15 mouse cellular contexts compared by ENCODE assay signal in genomic region chr5:139738592-139739315, GRCm38 (mm10). TPM values are rescaled to one million over a fixed set of nuclear protein-coding genes. Genes with fewer than 3 reads are reported as not detected.
DNase-seq lines count a peak whose midpoint lies in the region; ATAC-seq and TF ChIP-seq lines count a peak whose summit lies in the region.
"Had no signal": no experiment of that assay in that cellular context is flagged by ENCODE, and none has a peak within 500 bp of the region (broad histone marks: within the 10 kb centered on the region; RNA-seq: fewer than 3 reads in every experiment).

No protein-coding gene starts in this region.

- DNase-seq in spleen, adult 12 weeks (ENCODE audit: low spot score), result peak; percentile 81
- no peak for DNase-seq in spleen, adult 18-20 months
- peak; percentile 83 for DNase-seq in liver, postnatal 0 days
- DNase-seq in stomach, postnatal 0 days (ENCODE audit: low spot score), result peak; percentile 80
- DNase-seq in retina, postnatal 1 day, result no peak
- DNase-seq: lung, postnatal 10 days; thymus, postnatal 25 days had no signal

- no peaks in the 10 kb centered on the region for H3K9me3 ChIP-seq in intestine, embryonic 15.5 days
- H3K9me3 ChIP-seq in liver, postnatal 0 days (ENCODE audit: low read length), result no peaks in the 10 kb centered on the region
- no peaks in the 10 kb centered on the region for H3K9me3 ChIP-seq in stomach, postnatal 0 days (ENCODE audit: control insufficient read depth, low read length)
- H3K9me3 ChIP-seq in hindbrain, embryonic 12.5 days (replicated peaks), result no peaks in the 10 kb centered on the region
- H3K9me3 ChIP-seq: limb, embryonic 12.5 days; midbrain, embryonic 15.5 days; neural tube, embryonic 12.5 days had no signal

- H3K9ac ChIP-seq in intestine, embryonic 15.5 days, result no peak overlapping the region
- H3K9ac ChIP-seq in liver, postnatal 0 days (replicated peaks), result peak overlapping the region; percentile 61; the same call in 1 of the 2 replicates
- H3K9ac ChIP-seq in stomach, postnatal 0 days (ENCODE audit: low read length), result no peak overlapping the region
- H3K9ac ChIP-seq in hindbrain, embryonic 12.5 days, result no peak overlapping the region
- H3K9ac ChIP-seq: hindbrain, embryonic 14.5 days; limb, embryonic 12.5 days; midbrain, embryonic 15.5 days; neural tube, embryonic 12.5 days had no signal

- TF ChIP-seq EP300 in liver, postnatal 0 days (IDR thresholded peaks at IDR 0.05; ENCODE audit: low read depth), result peak; percentile 98
- no peak for TF ChIP-seq EP300 in stomach, postnatal 0 days (optimal IDR thresholded peaks at IDR 0.05)

- WGBS in intestine, embryonic 15.5 days, result 70% methylated on average over 7 of the region's 7 CpGs
- 48% methylated on average over 7 of the region's 7 CpGs for WGBS in liver, postnatal 0 days (ENCODE audit: insufficient replicate concordance)
- WGBS in stomach, postnatal 0 days, result 60% methylated on average over 7 of the region's 7 CpGs
- WGBS in hindbrain, embryonic 12.5 days, result 74% methylated on average over 7 of the region's 7 CpGs

- no peak overlapping the region for H3K4me3 ChIP-seq in intestine, embryonic 15.5 days (replicated peaks)
- no peak overlapping the region for H3K4me3 ChIP-seq in liver, postnatal 0 days (ENCODE audit: low read depth, low read length)
- H3K4me3 ChIP-seq in stomach, postnatal 0 days (ENCODE audit: low read depth, low read length), result no peak overlapping the region
- no peak overlapping the region for H3K4me3 ChIP-seq in hindbrain, embryonic 12.5 days
- H3K4me3 ChIP-seq: limb, embryonic 12.5 days; midbrain, embryonic 15.5 days; neural tube, embryonic 12.5 days had no signal

- TF ChIP-seq CTCF in liver, postnatal 0 days (IDR thresholded peaks at IDR 0.05; ENCODE audit: low read depth), result 0 out of 2 replicates have a peak, but pooled peaks have one; percentile 11
- TF ChIP-seq CTCF in stomach, postnatal 0 days (IDR thresholded peaks at IDR 0.05; ENCODE audit: low read depth), result 0 out of 2 replicates have a peak, but pooled peaks have one; percentile 26

- H3K36me3 ChIP-seq in intestine, embryonic 15.5 days, result no peaks in the 10 kb centered on the region
- H3K36me3 ChIP-seq in liver, postnatal 0 days (replicated peaks; ENCODE audit: insufficient read depth, low read length), result no peaks in the 10 kb centered on the region
- H3K36me3 ChIP-seq in stomach, postnatal 0 days (ENCODE audit: control insufficient read depth, insufficient read depth, low read length), result no peaks in the 10 kb centered on the region
- H3K36me3 ChIP-seq in hindbrain, embryonic 12.5 days, result no peaks in the 10 kb centered on the region
- H3K36me3 ChIP-seq: limb, embryonic 12.5 days; midbrain, embryonic 15.5 days; neural tube, embryonic 12.5 days had no signal

- peaks cover 34% of the 10 kb centered on the region for H3K4me1 ChIP-seq in intestine, embryonic 15.5 days (replicated peaks)
- H3K4me1 ChIP-seq in liver, postnatal 0 days (ENCODE audit: insufficient read depth), result peaks cover 41% of the 10 kb centered on the region
- peaks cover 7% of the 10 kb centered on the region; the same call in 1 of the 2 replicates for H3K4me1 ChIP-seq in stomach, postnatal 0 days (replicated peaks; ENCODE audit: control insufficient read depth, insufficient read depth)
- peaks cover 16% of the 10 kb centered on the region for H3K4me1 ChIP-seq in hindbrain, embryonic 12.5 days

- peak overlapping the region; percentile 42; the same call in 1 of the 2 replicates for H3K4me2 ChIP-seq in intestine, embryonic 15.5 days (replicated peaks)
- peak overlapping the region; percentile 62 for H3K4me2 ChIP-seq in liver, postnatal 0 days (ENCODE audit: low read depth, low read length)
- no peak overlapping the region for H3K4me2 ChIP-seq in stomach, postnatal 0 days (replicated peaks; ENCODE audit: low read depth)
- H3K4me2 ChIP-seq in hindbrain, embryonic 12.5 days (replicated peaks), result no peak overlapping the region
- H3K4me2 ChIP-seq: hindbrain, embryonic 14.5 days; limb, embryonic 12.5 days; midbrain, embryonic 15.5 days; neural tube, embryonic 12.5 days had no signal

- ATAC-seq in intestine, embryonic 15.5 days, result peak; percentile 60
- ATAC-seq in liver, postnatal 0 days, result peak; percentile 73
- ATAC-seq in stomach, postnatal 0 days (ENCODE audit: low FRiP score, low TSS enrichment), result peak; percentile 69
- no peak for ATAC-seq in hindbrain, embryonic 12.5 days (ENCODE audit: low FRiP score)
- no peak for ATAC-seq in monocyte, adult 5-6 weeks (replicated peaks; ENCODE audit: insufficient number of reproducible peaks, low FRiP score, low TSS enrichment, poor library complexity, severe bottlenecking)
- ATAC-seq: midbrain, embryonic 15.5 days; Patski had no signal

- peak overlapping the region; percentile 85 for H3K27ac ChIP-seq in intestine, embryonic 15.5 days
- H3K27ac ChIP-seq in liver, postnatal 0 days (ENCODE audit: low read depth), result peak overlapping the region; percentile 92
- peak overlapping the region; percentile 93 for H3K27ac ChIP-seq in stomach, postnatal 0 days (replicated peaks)
- no peak overlapping the region for H3K27ac ChIP-seq in hindbrain, embryonic 12.5 days
- H3K27ac ChIP-seq: hindbrain, embryonic 14.5 days; limb, embryonic 12.5 days; midbrain, embryonic 15.5 days; neural tube, embryonic 12.5 days had no signal

- H3K27me3 ChIP-seq in intestine, embryonic 15.5 days (replicated peaks), result no peaks in the 10 kb centered on the region
- H3K27me3 ChIP-seq in liver, postnatal 0 days (ENCODE audit: insufficient read depth, low read length), result no peaks in the 10 kb centered on the region
- no peaks in the 10 kb centered on the region for H3K27me3 ChIP-seq in stomach, postnatal 0 days (ENCODE audit: control insufficient read depth, insufficient read depth, low read length)
- H3K27me3 ChIP-seq in hindbrain, embryonic 12.5 days, result peaks cover 22% of the 10 kb centered on the region
- H3K27me3 ChIP-seq: limb, embryonic 12.5 days; Patski had no signal

RNA-seq across cellular contexts. Expression of gene Micall2, which starts 2.6 kb away (rescaled TPM):
- 8.3 and 8.4 TPM in 2 replicates for polyA plus RNA-seq in intestine, embryonic 15.5 days (2015; fragmentation: Nextera tagmentation; extraction: Ambion mirVana)
- 4.9 and 5.8 TPM in 2 replicates for polyA plus RNA-seq in liver, postnatal 0 days (2015; fragmentation: Nextera tagmentation; extraction: Ambion mirVana)
- polyA plus RNA-seq in stomach, postnatal 0 days (2015; fragmentation: Nextera tagmentation; extraction: Ambion mirVana), result 6.6 and 8.7 TPM in 2 replicates
- polyA plus RNA-seq in hindbrain, embryonic 12.5 days (2016; fragmentation: Nextera tagmentation; extraction: Ambion mirVana), result 8.2 and 8.6 TPM in 2 replicates
- total RNA-seq in monocyte, adult 5-6 weeks (2017), result 0.57 to 5.3 TPM in 2 of 3 replicates, not detected in the other

RNA-seq across cellular contexts. Expression of gene Ints1, which starts 36.7 kb away (rescaled TPM):
- polyA plus RNA-seq in intestine, embryonic 15.5 days (2015; fragmentation: Nextera tagmentation; extraction: Ambion mirVana), result 22.2 and 25.4 TPM in 2 replicates
- polyA plus RNA-seq in liver, postnatal 0 days (2015; fragmentation: Nextera tagmentation; extraction: Ambion mirVana), result 5.6 and 6.4 TPM in 2 replicates
- 7.9 and 8.0 TPM in 2 replicates for polyA plus RNA-seq in stomach, postnatal 0 days (2015; fragmentation: Nextera tagmentation; extraction: Ambion mirVana)
- 32.8 and 37.7 TPM in 2 replicates for polyA plus RNA-seq in hindbrain, embryonic 12.5 days (2016; fragmentation: Nextera tagmentation; extraction: Ambion mirVana)
- total RNA-seq in monocyte, adult 5-6 weeks (2017), result 28.1 to 36.6 TPM (median 32.7 TPM) in 3 replicates

RNA-seq across cellular contexts. Expression of gene Mafk, which starts 52.6 kb away (rescaled TPM):
- polyA plus RNA-seq in intestine, embryonic 15.5 days (2015; fragmentation: Nextera tagmentation; extraction: Ambion mirVana), result 17.6 and 20.7 TPM in 2 replicates
- 15.7 and 19.1 TPM in 2 replicates for polyA plus RNA-seq in liver, postnatal 0 days (2015; fragmentation: Nextera tagmentation; extraction: Ambion mirVana)
- 19.4 TPM in 2 replicates for polyA plus RNA-seq in stomach, postnatal 0 days (2015; fragmentation: Nextera tagmentation; extraction: Ambion mirVana)
- polyA plus RNA-seq in hindbrain, embryonic 12.5 days (2016; fragmentation: Nextera tagmentation; extraction: Ambion mirVana), result 11.4 and 12.0 TPM in 2 replicates
- total RNA-seq in monocyte, adult 5-6 weeks (2017), result 73.5 to 94.4 TPM (median 82.2 TPM) in 3 replicates

Comparison
In these comparisons a context has a peak if more than half of its experiments do, and no peak if none do; other contexts are left out.
1. DNase-seq: peak in spleen, adult 12 weeks (single experiment), liver, postnatal 0 days (single experiment) and stomach, postnatal 0 days (single experiment); none in spleen, adult 18-20 months (0 of 2) and retina, postnatal 1 day (single experiment).
2. ATAC-seq: peak in intestine, embryonic 15.5 days (single experiment), liver, postnatal 0 days (single experiment) and stomach, postnatal 0 days (single experiment); none in hindbrain, embryonic 12.5 days (single experiment) and monocyte, adult 5-6 weeks (single experiment).
3. H3K4me2 ChIP-seq: peak in intestine, embryonic 15.5 days (single experiment) and liver, postnatal 0 days (single experiment); none in stomach, postnatal 0 days (single experiment) and hindbrain, embryonic 12.5 days (single experiment).